Mouse (Mus musculus) hindbrain, embryonic 13.5 days (tissue): ENCODE results near the gene Slc25a33. TPM values are rescaled to one million over a fixed set of nuclear protein-coding genes. Genes with fewer than 3 reads are reported as not detected.

Experiments
- ATAC-seq: fragments of 200-750 bp; cut with Nextera tagmentation; 2 replicates; pipeline ENCODE4 v1.8.0; 2017; ENCODE audit warnings: moderate TSS enrichment; ENCODE audit not compliant: low FRiP score
- H3K27ac ChIP-seq: fragments of 300-500 bp; sonication (generic); 2 replicates; pipeline ENCODE4 v1.5.1; 2015; ENCODE audit warnings: inconsistent platforms, mild to moderate bottlenecking, moderate library complexity
- H3K27me3 ChIP-seq: fragments of 300-500 bp; sonication (generic); 2 replicates; pipeline ENCODE4 v1.6.1; 2015; ENCODE audit warnings: mild to moderate bottlenecking, inconsistent platforms
- H3K36me3 ChIP-seq: fragments of 300-500 bp; sonication (generic); 2 replicates; pipeline ENCODE4 v1.6.1; 2015; ENCODE audit warnings: mild to moderate bottlenecking, inconsistent platforms
- H3K4me1 ChIP-seq: fragments of 300-500 bp; sonication (generic); replicated peaks from 2 replicates; pipeline ENCODE4 v1.6.1; 2015; ENCODE audit warnings: inconsistent platforms
- H3K4me2 ChIP-seq: fragments of 300-500 bp; sonication (generic); 2 replicates; pipeline ENCODE4 v1.6.1; 2015; ENCODE audit warnings: inconsistent platforms, mild to moderate bottlenecking, moderate library complexity
- H3K4me3 ChIP-seq: fragments of 300-500 bp; sonication (generic); 2 replicates; pipeline ENCODE4 v1.5.1; 2015; ENCODE audit warnings: mild to moderate bottlenecking, inconsistent platforms
- H3K9ac ChIP-seq: fragments of 300-500 bp; sonication (generic); 2 replicates; pipeline ENCODE4 v1.6.1; 2015; ENCODE audit warnings: mild to moderate bottlenecking, inconsistent platforms
- H3K9me3 ChIP-seq: fragments of 300-500 bp; sonication (generic); 2 replicates; pipeline ENCODE4 v1.6.1; 2016; ENCODE audit warnings: inconsistent platforms
- WGBS: fragments of 180-500 bp; shearing (Covaris S2); methylation state at CpG from one replicate; pipeline ENCODE4 v1.1.7; 2015; 5-methylcytosine and 5-hydroxymethylcytosine counted together
- polyA plus RNA-seq: library from polyadenylated mRNA; unstranded; fragments of >200 nt; fragmentation: Nextera tagmentation; extraction: Ambion mirVana; gene quantifications from 2 replicates; pipeline ENCODE4 v1.2.1, GENCODE M21; 2015

The Slc25a33 gene
- polyA plus RNA-seq, 1 experiment from 2014 or later, result 28.3 TPM

- no peaks in the 10 kb centered on the region for H3K9me3 ChIP-seq
- no peak overlapping the region for H3K27ac ChIP-seq
- no peak overlapping the region for H3K4me3 ChIP-seq
- ATAC-seq, result no peak
- H3K36me3 ChIP-seq, result no peaks in the 10 kb centered on the region
- no peak overlapping the region for H3K4me2 ChIP-seq
- H3K9ac ChIP-seq, result no peak overlapping the region
- 68% methylated on average over 10 of the region's 10 CpGs for WGBS
- H3K27me3 ChIP-seq, result no peaks in the 10 kb centered on the region
- peaks cover 17% of the 10 kb centered on the region for H3K4me1 ChIP-seq
These were observed 18.2 kb upstream of the Slc25a33 start for GRCm38 (mm10) chr4:149792159-149792800.

- Histone ChIP-seq H3K4me2 (no peak overlapping the region), H3K27me3 (no peaks in the 10 kb centered on the region), H3K4me3 (no peak overlapping the region), H3K4me1 (peaks cover 17% of the 10 kb centered on the region), H3K27ac (no peak overlapping the region), H3K9ac (no peak overlapping the region), H3K9me3 (no peaks in the 10 kb centered on the region), H3K36me3 (no peaks in the 10 kb centered on the region)
- 82% methylated on average over 4 of the region's 4 CpGs for WGBS
- ATAC-seq, result no peak
These were observed 17.4 kb upstream of the Slc25a33 start for GRCm38 (mm10) chr4:149791470-149791869.

- H3K4me2 ChIP-seq, result no peak overlapping the region
- 0 out of 2 replicates have a peak overlapping the region, but pooled peaks have one; percentile 40 for H3K27ac ChIP-seq
- no peaks in the 10 kb centered on the region for H3K36me3 ChIP-seq
- WGBS, result 91% methylated on average over 2 of the region's 2 CpGs
- H3K27me3 ChIP-seq, result no peaks in the 10 kb centered on the region
- H3K9me3 ChIP-seq, result no peaks in the 10 kb centered on the region
- no peak overlapping the region for H3K9ac ChIP-seq
- ATAC-seq, result no peak
- H3K4me1 ChIP-seq, result peaks cover 17% of the 10 kb centered on the region
- H3K4me3 ChIP-seq, result no peak overlapping the region
These were observed 16.9 kb upstream of the Slc25a33 start for GRCm38 (mm10) chr4:149790969-149791368.

- 63% methylated on average over 4 of the region's 4 CpGs for WGBS
- H3K27ac ChIP-seq, result peak overlapping the region; percentile 40; the same call in 1 of the 2 replicates
- no peak for ATAC-seq
- H3K4me2 ChIP-seq, result no peak overlapping the region
- no peaks in the 10 kb centered on the region for H3K27me3 ChIP-seq
- H3K4me3 ChIP-seq, result no peak overlapping the region
- H3K4me1 ChIP-seq, result peaks cover 17% of the 10 kb centered on the region
- no peaks in the 10 kb centered on the region for H3K9me3 ChIP-seq
- H3K36me3 ChIP-seq, result no peaks in the 10 kb centered on the region
- H3K9ac ChIP-seq, result no peak overlapping the region
These were observed 16.5 kb upstream of the Slc25a33 start for GRCm38 (mm10) chr4:149790546-149790945.

- Histone ChIP-seq H3K9me3 (no peaks in the 10 kb centered on the region), H3K36me3 (no peaks in the 10 kb centered on the region), H3K4me2 (no peak overlapping the region), H3K4me1 (peaks cover 17% of the 10 kb centered on the region), H3K4me3 (no peak overlapping the region), H3K27me3 (no peaks in the 10 kb centered on the region), H3K27ac (0 out of 2 replicates have a peak overlapping the region, but pooled peaks have one; percentile 40), H3K9ac (no peak overlapping the region)
- WGBS, result 80% methylated on average over 13 of the region's 13 CpGs
- no peak for ATAC-seq
These were observed 15.5 kb upstream of the Slc25a33 start for GRCm38 (mm10) chr4:149789421-149790194.

GRCm38 (mm10) chr4:149784901-149785300 lies 10.8 kb upstream of the Slc25a33 start:
- no peak overlapping the region for H3K4me3 ChIP-seq
- 87% methylated on average over 5 of the region's 5 CpGs for WGBS
- H3K36me3 ChIP-seq, result no peaks in the 10 kb centered on the region
- peaks cover 5% of the 10 kb centered on the region; the same call in 1 of the 2 replicates for H3K4me1 ChIP-seq
- H3K27me3 ChIP-seq, result no peaks in the 10 kb centered on the region
- no peak for ATAC-seq
- no peak overlapping the region for H3K27ac ChIP-seq
- H3K9ac ChIP-seq, result no peak overlapping the region
- H3K4me2 ChIP-seq, result no peak overlapping the region
- H3K9me3 ChIP-seq, result no peaks in the 10 kb centered on the region

- no peaks in the 10 kb centered on the region for H3K4me1 ChIP-seq
- H3K27ac ChIP-seq, result no peak overlapping the region
- no peak for ATAC-seq
- H3K4me3 ChIP-seq, result no peak overlapping the region
- H3K27me3 ChIP-seq, result no peaks in the 10 kb centered on the region
- H3K9ac ChIP-seq, result no peak overlapping the region
- H3K9me3 ChIP-seq, result no peaks in the 10 kb centered on the region
- H3K4me2 ChIP-seq, result no peak overlapping the region
- H3K36me3 ChIP-seq, result no peaks in the 10 kb centered on the region
- 90% methylated on average over 9 of the region's 9 CpGs for WGBS
These were observed 10.3 kb upstream of the Slc25a33 start for GRCm38 (mm10) chr4:149784371-149784770.

GRCm38 (mm10) chr4:149782975-149783374 lies 8.9 kb upstream of the Slc25a33 start:
- Histone ChIP-seq H3K4me2 (no peak overlapping the region), H3K27me3 (no peaks in the 10 kb centered on the region), H3K36me3 (no peaks in the 10 kb centered on the region), H3K4me3 (no peak overlapping the region), H3K27ac (no peak overlapping the region), H3K9ac (no peak overlapping the region), H3K9me3 (no peaks in the 10 kb centered on the region), H3K4me1 (no peaks in the 10 kb centered on the region)
- no peak for ATAC-seq
- WGBS, result 74% methylated on average over 8 of the region's 8 CpGs

- Histone ChIP-seq H3K27ac (no peak overlapping the region), H3K9me3 (no peaks in the 10 kb centered on the region), H3K4me1 (0 out of 2 replicates have a peak, but pooled peaks cover 4% of the 10 kb centered on the region), H3K27me3 (0 out of 2 replicates have a peak, but pooled peaks cover 3% of the 10 kb centered on the region), H3K4me2 (no peak overlapping the region), H3K4me3 (no peak overlapping the region), H3K9ac (no peak overlapping the region), H3K36me3 (no peaks in the 10 kb centered on the region)
- WGBS, result 76% methylated on average over 13 of the region's 13 CpGs
- no peak for ATAC-seq
These were observed 6.7 kb upstream of the Slc25a33 start for GRCm38 (mm10) chr4:149780565-149781356.

- no peak overlapping the region for H3K4me2 ChIP-seq
- no peaks in the 10 kb centered on the region for H3K9me3 ChIP-seq
- H3K27me3 ChIP-seq, result 0 out of 2 replicates have a peak, but pooled peaks cover 3% of the 10 kb centered on the region
- ATAC-seq, result no peak
- 0 out of 2 replicates have a peak, but pooled peaks cover 8% of the 10 kb centered on the region for H3K4me1 ChIP-seq
- WGBS, result 85% methylated on average over 9 of the region's 9 CpGs
- H3K9ac ChIP-seq, result no peak overlapping the region
- no peaks in the 10 kb centered on the region for H3K36me3 ChIP-seq
- no peak overlapping the region for H3K4me3 ChIP-seq
- no peak overlapping the region for H3K27ac ChIP-seq
These were observed 5.9 kb upstream of the Slc25a33 start for GRCm38 (mm10) chr4:149779966-149780365.

GRCm38 (mm10) chr4:149777126-149777525 lies 3.0 kb upstream of the Slc25a33 start:
- Histone ChIP-seq H3K4me3 (no peak overlapping the region), H3K27ac (no peak overlapping the region), H3K36me3 (no peaks in the 10 kb centered on the region), H3K9ac (no peak overlapping the region), H3K9me3 (no peaks in the 10 kb centered on the region), H3K27me3 (0 out of 2 replicates have a peak, but pooled peaks cover 3% of the 10 kb centered on the region), H3K4me2 (no peak overlapping the region), H3K4me1 (peaks cover 26% of the 10 kb centered on the region)
- WGBS, result 84% methylated on average over 9 of the region's 9 CpGs
- ATAC-seq, result no peak

GRCm38 (mm10) chr4:149775760-149776362 lies 1.8 kb upstream of the Slc25a33 start:
- Histone ChIP-seq H3K9ac (no peak overlapping the region), H3K27me3 (0 out of 2 replicates have a peak, but pooled peaks cover 3% of the 10 kb centered on the region), H3K4me3 (no peak overlapping the region), H3K9me3 (no peaks in the 10 kb centered on the region), H3K36me3 (no peaks in the 10 kb centered on the region), H3K27ac (no peak overlapping the region), H3K4me2 (no peak overlapping the region), H3K4me1 (peaks cover 29% of the 10 kb centered on the region)
- 35% methylated on average over 8 of the region's 8 CpGs for WGBS
- ATAC-seq, result no peak
